Mouse (Mus musculus): ENCODE measurements at regions not wholly inside any gene's neighbourhood (a gene's known extent, or its start where the extent isn't known, plus 50 kb on each side); places are given as distances from the start of the nearest gene placed in this dataset.

DNA sequence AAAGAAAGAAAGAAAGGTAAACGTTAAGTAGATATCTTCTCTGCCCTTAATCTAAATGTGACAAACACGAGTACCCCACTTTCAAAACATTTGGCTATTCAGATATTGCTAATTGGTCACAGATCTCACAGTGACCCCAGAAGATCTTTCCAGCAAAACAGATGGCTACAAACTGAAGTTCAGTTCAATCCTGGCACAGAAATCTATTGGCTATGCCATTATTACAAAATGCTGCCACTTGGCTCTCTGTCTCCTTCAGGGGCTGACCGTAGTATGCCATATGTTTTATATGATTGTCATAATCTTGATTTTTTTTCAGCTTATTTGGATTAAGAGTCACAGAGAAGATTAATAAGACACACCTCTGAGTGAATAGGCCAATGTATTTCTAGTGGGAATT is 873.2 kb downstream of the Slc22a22 start:
- in situ Hi-C loops (cut with MboI; ENCODE audit: low sequenced_read_pairs) = no loop called here

GRCm38 (mm10) chr15:56592656-56593055 is 884.8 kb downstream of the Slc22a22 start:
- in situ Hi-C loops (cut with MboI; ENCODE audit: low sequenced_read_pairs) = no loop called here

DNA sequence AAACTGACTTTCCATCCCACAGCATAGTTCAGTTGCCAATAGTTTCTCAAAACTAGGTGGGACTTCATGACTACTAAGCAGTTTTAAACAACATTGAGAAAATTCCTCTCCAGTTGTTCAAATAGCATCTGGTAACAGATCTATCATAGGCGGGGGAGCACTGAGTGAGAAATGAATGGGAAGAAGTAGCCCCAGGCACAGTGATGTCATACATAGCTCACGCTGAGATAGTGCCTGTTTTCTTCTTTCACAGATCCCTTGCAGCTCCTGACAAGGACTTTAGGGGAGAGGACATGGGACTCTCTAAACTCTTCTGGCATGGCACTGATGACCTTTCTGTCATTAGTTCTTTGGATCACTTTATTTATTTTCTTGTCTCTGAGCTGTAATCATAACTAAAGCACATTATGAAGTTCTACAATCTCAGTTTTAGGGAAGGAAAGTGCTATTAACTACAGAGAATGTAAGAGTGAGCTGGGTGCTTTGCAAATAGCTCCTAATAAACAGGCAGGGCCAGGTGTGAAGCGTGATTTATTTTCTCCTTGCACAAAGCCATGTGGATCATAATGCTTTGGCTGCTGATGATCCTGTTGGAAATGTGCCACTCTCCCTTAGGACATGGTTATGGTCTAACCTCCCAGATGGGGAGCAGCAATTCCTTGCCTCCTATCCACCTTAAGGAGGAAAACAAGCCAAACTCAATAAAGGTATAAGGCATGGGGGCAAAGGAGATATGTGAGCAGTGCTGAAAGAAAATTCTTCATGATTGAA is 896.5 kb downstream of the Slc22a22 start:
- in situ Hi-C loops (cut with MboI; ENCODE audit: low sequenced_read_pairs) = no loop called here

GRCm38 (mm10) chr15:56563192-56563591 is 914.2 kb downstream of the Slc22a22 start:
- in situ Hi-C loops (cut with MboI; ENCODE audit: low sequenced_read_pairs) = no loop called here

DNA sequence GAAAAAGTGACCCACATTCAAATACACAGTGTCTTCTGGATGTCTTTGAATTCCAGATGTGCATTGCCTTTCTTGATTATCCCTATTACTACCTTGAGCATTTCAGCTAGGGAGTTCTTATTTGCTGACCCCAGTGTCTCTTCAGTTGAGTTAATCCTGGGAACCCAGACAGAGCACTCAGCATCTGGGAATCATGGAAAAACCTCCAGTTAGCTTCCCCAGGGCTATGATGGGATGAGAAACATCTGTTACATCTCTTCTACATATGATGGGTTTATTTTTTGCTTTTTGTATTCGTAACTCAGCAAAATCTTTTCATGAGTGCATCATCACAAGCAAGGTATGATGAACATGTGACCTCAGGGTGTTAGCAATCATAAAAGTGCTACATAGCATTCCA is 914.6 kb downstream of the Slc22a22 start:
- in situ Hi-C loops (cut with MboI; ENCODE audit: low sequenced_read_pairs) = no loop called here

DNA sequence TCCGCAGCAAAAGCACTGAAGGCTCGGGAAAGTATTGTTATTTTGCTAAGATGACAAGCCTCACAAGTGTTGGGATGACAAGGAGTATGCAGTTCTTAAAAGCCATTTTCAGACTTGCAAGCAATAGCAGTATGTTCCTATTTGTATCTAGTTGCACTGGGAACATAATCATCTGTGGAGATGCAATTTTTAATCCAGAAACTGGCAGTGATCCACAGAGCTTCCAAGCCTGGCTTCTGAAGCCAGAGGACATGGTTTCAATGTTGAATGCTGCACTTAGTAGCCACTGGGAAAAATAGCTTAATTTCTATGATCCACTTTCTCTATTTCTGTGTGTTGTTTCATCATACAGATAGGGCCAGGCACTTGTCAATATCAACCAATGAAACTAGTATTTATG is 915.3 kb downstream of the Slc22a22 start:
- in situ Hi-C loops (cut with MboI; ENCODE audit: low sequenced_read_pairs) = no loop called here

GRCm38 (mm10) chr15:56554386-56554785 is 923.0 kb downstream of the Slc22a22 start:
- in situ Hi-C loops (cut with MboI; ENCODE audit: low sequenced_read_pairs) = no loop called here

DNA sequence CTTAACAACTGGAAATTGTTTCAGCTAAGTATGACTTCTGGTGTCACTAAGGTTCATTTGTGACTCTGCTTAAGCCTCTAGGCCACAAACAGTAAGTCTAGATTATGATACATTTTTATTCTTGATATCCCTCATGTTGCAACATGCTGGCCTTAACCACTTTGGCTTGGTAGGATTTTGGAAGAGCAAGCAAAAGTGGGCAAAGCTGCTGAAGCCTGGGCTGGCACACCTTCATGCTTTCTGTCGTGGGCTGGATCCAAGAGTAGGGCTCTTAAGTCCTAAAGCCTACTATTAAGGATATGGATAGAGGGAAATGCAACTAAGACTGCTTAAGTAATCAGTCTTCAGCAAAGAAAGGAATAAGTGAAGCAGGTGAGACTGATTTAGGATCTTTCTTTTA is 923.6 kb downstream of the Slc22a22 start:
- in situ Hi-C loops (cut with MboI; ENCODE audit: low sequenced_read_pairs) = no loop called here

- in situ Hi-C loops (cut with MboI; ENCODE audit: low sequenced_read_pairs) = no loop called here
Observed at GRCm38 (mm10) chr15:56531529-56531928, 945.9 kb downstream of the Slc22a22 start.

DNA sequence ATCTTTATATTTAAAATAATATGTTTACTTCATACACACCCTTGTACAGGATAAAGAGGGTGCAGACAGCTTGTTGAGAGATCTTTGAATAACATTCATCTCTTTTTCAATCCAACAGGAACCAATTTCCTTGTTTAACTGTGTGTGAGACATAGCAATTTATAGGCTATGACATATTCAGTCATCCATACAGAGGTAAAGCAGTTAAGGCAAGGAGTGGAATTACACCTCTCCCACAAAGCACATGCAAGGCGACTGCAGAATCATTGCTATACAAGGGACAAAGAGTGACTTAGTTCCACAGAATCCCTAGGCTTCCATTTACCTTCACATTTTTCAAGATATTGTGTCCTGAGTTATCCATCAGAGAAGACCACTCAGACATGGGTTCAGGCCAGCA is 959.0 kb downstream of the Slc22a22 start:
- in situ Hi-C loops (cut with MboI; ENCODE audit: low sequenced_read_pairs) = no loop called here

DNA sequence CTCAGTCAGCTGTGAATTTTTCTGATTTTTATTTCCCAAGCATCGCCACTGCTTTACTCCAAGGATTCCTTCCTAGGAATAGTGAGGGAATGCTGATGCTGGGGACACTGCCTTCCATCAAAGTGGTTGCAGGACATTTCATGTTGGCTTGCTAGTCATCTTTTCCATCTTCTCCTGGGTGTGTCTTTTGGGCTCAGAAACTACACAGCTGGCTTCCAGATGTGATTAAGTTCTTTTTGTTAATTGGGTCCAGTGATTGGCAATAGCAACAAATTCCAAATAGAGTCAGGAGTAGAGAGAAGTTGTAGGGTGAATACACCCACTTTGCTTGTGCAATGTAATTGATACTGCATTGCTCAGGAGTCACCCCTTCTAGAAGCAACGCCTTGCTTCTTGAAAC is 961.3 kb downstream of the Slc22a22 start:
- in situ Hi-C loops (cut with MboI; ENCODE audit: low sequenced_read_pairs) = no loop called here

- in situ Hi-C loops (cut with MboI; ENCODE audit: low sequenced_read_pairs) = no loop called here
Observed at GRCm38 (mm10) chr15:56498774-56499173, 978.7 kb downstream of the Slc22a22 start.

- in situ Hi-C loops (cut with MboI; ENCODE audit: low sequenced_read_pairs) = no loop called here
Observed at GRCm38 (mm10) chr15:56497757-56498156, 979.7 kb downstream of the Slc22a22 start.

GRCm38 (mm10) chr15:56496355-56496754 is 981.1 kb downstream of the Slc22a22 start:
- in situ Hi-C loops (cut with MboI; ENCODE audit: low sequenced_read_pairs) = no loop called here

GRCm38 (mm10) chr15:56485931-56486330 is 991.5 kb downstream of the Slc22a22 start:
- in situ Hi-C loops (cut with MboI; ENCODE audit: low sequenced_read_pairs) = no loop called here

DNA sequence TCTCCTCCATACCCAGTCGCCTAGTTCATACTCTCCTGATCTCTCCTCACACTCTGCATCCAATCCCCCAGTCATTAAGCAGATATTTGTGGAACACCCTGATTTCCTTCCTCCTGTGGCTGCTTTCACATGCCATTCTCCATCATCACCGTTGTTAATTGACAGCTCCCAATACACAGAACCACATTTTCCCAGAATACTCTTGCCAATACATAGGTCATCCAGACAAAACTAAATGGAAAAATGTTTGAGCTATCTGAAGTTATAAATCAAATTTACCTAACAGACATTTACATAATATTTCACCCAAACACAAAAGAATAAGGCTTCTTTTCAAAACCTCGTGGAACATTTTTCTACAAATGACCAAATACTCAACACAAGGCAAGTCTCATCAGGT is 992.7 kb downstream of the Slc22a22 start:
- in situ Hi-C loops (cut with MboI; ENCODE audit: low sequenced_read_pairs) = no loop called here

- in situ Hi-C loops (cut with MboI; ENCODE audit: low sequenced_read_pairs) = no loop called here
Observed at GRCm38 (mm10) chr15:56479682-56480081, 997.7 kb downstream of the Slc22a22 start.

DNA sequence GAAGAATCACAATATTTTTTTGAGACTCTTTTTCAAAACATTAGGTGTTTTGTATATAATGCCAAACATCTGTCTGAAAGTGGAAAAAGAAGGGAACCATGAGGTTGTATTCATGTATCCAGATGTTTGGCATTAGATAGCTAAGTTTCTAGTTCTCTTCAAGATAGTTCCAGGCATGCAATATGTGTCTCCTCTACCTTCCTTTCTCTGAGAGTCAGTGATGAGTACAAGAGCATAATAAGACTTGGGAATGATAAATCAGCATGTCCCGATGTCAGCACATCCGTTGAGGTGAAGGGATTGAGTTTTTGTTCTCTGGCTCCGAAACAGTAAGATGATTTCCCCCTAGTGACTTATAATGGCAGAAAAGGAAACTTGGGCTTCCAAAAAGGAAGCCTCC is 998.4 kb downstream of the Slc22a22 start:
- in situ Hi-C loops (cut with MboI; ENCODE audit: low sequenced_read_pairs) = no loop called here

DNA sequence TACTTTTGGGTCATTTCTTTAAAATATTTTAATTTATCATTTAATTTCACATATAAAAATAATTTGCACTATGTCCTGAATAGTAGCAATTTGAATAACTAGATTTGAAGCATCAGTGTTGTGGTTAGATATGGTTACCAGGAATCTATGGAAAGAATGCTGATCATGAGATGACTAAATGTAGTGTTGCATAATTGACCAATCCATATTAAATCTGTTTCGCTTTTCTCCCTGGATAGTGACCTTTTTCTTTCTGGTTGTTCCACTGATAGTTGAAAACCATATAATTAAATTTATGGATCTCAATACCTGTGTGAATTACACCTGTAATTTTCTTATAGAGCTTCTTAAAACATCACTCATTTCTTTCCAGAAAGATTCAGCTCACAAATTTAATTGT is 1003.7 kb downstream of the Slc22a22 start:
- in situ Hi-C loops (cut with MboI; ENCODE audit: low sequenced_read_pairs) = no loop called here

GRCm38 (mm10) chr15:56451881-56452280 is 1025.5 kb downstream of the Slc22a22 start:
- in situ Hi-C loops (cut with MboI; ENCODE audit: low sequenced_read_pairs) = no loop called here

DNA sequence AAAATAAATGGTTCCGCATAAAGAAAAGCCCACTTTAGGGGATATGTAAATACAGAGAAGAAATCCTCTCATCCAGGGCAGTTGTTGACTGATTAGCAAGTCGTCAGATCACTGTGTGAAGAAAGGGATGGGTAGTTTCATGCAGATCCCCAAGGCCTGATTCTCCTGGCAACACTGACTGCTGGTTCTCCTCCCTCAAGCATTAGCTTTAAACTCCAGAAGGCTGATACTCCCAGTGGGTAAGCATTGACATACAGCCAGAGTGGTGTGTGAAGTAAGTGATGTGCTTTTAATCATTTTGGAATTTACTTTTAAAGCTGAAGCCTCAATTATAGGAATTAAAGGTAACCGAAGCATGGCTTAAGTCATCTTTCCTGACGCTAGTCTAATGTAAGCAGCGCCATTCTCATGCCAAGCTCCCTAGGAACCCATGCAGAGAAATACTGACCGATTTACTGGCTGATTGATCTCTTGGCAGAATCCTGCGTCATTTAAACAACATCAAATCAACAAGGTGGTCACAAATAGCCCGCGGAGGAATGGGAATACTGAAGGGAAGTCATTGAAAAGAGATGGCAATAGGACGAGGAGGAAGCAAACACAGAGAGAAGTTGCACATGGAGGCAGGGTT is 1029.3 kb downstream of the Slc22a22 start:
- in situ Hi-C loops (cut with MboI; ENCODE audit: low sequenced_read_pairs) = no loop called here

- in situ Hi-C loops (cut with MboI; ENCODE audit: low sequenced_read_pairs) = no loop called here
Observed at GRCm38 (mm10) chr15:56440171-56440570, 1037.3 kb downstream of the Slc22a22 start.

- in situ Hi-C loops (cut with MboI; ENCODE audit: low sequenced_read_pairs) = no loop called here
Observed at GRCm38 (mm10) chr15:56438370-56438769, 1039.1 kb downstream of the Slc22a22 start.
